Mouse (Mus musculus) urinary bladder, postnatal 10 days (tissue): Measurements from ENCODE around the gene Efnb3.

Experiments
- DNase-seq: peaks from one replicate; pipeline ENCODE4 v3.0.0; 2022; ENCODE audit warnings: low spot score

The Efnb3 gene

GRCm38 (mm10) chr11:69559851-69560765 is at the start of gene Efnb3:
Gene Efnb3 (minus strand): TSS chr11:69560205.
- DNase-seq, result no peak

GRCm38 (mm10) chr11:69609416-69609815 is 49.4 kb upstream of the Efnb3 start:
- no peak for DNase-seq

- DNase-seq, result no peak
Measured at GRCm38 (mm10) chr11:69608525-69608924, 48.5 kb upstream of the Efnb3 start.

GRCm38 (mm10) chr11:69606832-69607231 is 46.8 kb upstream of the Efnb3 start:
- no peak for DNase-seq

GRCm38 (mm10) chr11:69606491-69606795 is 46.4 kb upstream of the Efnb3 start:
- DNase-seq, result no peak

GRCm38 (mm10) chr11:69605726-69606490 is 45.9 kb upstream of the Efnb3 start, which contains the start of gene Atp1b2:
Gene Atp1b2 (minus strand): TSS chr11:69605942.
- peak; percentile 27 for DNase-seq

- DNase-seq, result no peak
Measured at GRCm38 (mm10) chr11:69604795-69605664, 45.0 kb upstream of the Efnb3 start.

- DNase-seq, result no peak
Measured at GRCm38 (mm10) chr11:69604347-69604746, 44.3 kb upstream of the Efnb3 start.

GRCm38 (mm10) chr11:69603516-69603915 is 43.5 kb upstream of the Efnb3 start:
- DNase-seq, result no peak

GRCm38 (mm10) chr11:69601768-69602167 is 41.8 kb upstream of the Efnb3 start:
- DNase-seq, result no peak

GRCm38 (mm10) chr11:69600098-69600497 is 40.1 kb upstream of the Efnb3 start:
- DNase-seq, result no peak

- DNase-seq, result no peak
Measured at GRCm38 (mm10) chr11:69599436-69599835, 39.4 kb upstream of the Efnb3 start.

- DNase-seq, result no peak
Measured at GRCm38 (mm10) chr11:69594853-69595252, 34.8 kb upstream of the Efnb3 start.

- DNase-seq, result no peak
Measured at GRCm38 (mm10) chr11:69592799-69593198, 32.8 kb upstream of the Efnb3 start.

- DNase-seq, result no peak
Measured at GRCm38 (mm10) chr11:69591899-69592637, 32.1 kb upstream of the Efnb3 start.

GRCm38 (mm10) chr11:69591424-69591823 is 31.4 kb upstream of the Efnb3 start:
- no peak for DNase-seq

- DNase-seq, result no peak
Measured at GRCm38 (mm10) chr11:69590622-69591021, 30.6 kb upstream of the Efnb3 start.

GRCm38 (mm10) chr11:69589207-69589834 is 29.3 kb upstream of the Efnb3 start:
- no peak for DNase-seq

- no peak for DNase-seq
Measured at GRCm38 (mm10) chr11:69585718-69586325, 25.8 kb upstream of the Efnb3 start.

GRCm38 (mm10) chr11:69584937-69585336 is 24.9 kb upstream of the Efnb3 start:
- no peak for DNase-seq

- no peak for DNase-seq
Measured at GRCm38 (mm10) chr11:69584008-69584407, 24.0 kb upstream of the Efnb3 start.
